Mouse (Mus musculus): ENCODE data around the gene Kl.

The Kl gene

DNA sequence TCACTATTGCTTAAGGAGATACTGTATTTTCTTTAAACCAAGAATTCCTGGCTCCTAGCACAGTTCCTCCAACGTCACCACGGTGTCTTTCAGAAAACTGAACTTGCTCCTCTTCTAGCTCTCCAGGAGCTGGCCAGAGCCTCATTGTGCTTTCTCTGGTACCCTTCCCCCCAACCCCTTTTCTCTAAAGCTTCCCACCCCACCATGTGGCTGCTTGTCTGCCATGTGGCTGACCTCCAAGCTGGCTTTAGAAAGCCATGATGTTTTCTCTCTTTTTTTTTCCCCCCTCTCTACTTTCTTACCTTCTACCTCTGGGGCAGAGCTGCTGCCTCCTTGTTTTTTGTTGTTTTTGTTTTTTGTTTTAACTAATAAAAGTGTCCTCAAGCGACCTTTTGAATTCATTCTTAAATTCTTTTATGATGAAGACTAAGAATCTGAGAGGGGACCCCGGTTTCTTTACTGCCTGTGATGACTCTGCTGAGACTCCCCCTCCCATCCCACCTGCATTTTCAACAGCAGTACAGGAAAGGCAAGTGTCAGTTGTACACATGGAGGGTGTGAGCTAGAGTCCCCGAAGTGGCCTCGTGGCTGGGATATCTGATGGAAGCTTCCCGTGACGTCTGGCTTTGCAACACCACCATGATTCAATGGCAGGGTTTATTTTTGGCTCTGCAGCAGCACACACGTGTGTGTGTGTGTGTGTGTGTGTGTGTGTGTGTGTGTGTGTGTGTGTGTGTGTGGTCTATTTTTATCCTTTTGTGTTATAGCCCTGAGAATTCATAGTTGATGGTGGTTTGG, 82.5 kb downstream of the Kl start:
- no peak for DNase-seq

- no peak for DNase-seq
Observed at GRCm38 (mm10) chr5:151037871-151038270, 85.5 kb downstream of the Kl start.

DNA sequence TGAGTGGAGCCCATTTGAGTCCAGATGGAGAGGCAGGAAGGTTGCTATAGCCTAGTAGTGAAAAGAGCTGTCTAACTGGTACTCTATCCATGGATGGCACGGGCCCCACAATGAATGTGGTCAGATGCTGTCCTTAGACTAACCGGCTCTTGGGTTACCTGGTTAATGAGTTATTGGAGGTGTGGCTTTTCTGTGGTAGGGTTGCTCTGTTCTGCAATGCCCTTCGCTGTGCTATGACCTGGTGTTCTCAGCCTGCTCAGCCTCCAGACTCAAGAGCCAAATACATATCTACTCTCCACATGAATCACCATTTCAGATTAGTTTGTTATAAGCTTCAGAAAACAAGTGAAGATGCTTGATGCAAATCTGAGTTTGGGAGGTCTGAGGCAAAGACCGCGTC, 90.5 kb downstream of the Kl start:
- DNase-seq = no peak
